Mouse (Mus musculus): ENCODE data around the gene Cd47.

DNA sequence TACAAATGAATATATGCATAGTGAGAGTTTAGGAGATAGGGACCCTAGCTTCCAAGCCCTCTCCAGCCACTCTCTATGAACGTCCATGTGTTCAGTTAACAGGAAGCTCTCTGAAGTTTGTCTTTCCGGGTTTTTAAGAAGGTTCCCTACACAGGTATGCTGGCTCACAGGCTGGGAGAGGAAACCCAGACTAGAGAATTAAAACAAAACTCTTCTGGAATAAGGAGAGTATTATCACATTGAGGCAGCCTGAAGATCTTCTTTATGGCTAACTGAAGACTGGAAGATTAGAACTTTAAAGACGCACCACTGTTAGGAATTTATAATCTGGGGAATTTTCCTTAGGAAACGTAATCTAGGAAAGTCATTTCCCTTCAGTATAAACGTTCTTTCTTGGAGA, 17.8 kb downstream of the Cd47 start:
- TF ChIP-seq POLR2A (IDR thresholded peaks at IDR 0.05; ENCODE audit: insufficient read depth, low read depth, low read length) (no peak), CTCF (IDR thresholded peaks at IDR 0.05) (no peak), EP300 (IDR thresholded peaks at IDR 0.05; ENCODE audit: insufficient read depth, low read depth, low read length) (no peak)
